Mouse (Mus musculus) heart, adult 2 months (tissue): ENCODE results near the gene Trim67.

ENCODE experiments used
- CTCF ChIP-seq: fragments of 200-600 bp; IDR thresholded peaks from 2 replicates; pipeline ENCODE4 v1.8.1; 2022; ENCODE audit warnings: antibody characterized with exemption, mild to moderate bottlenecking, moderate library complexity
- EP300 ChIP-seq: fragments of 200-500 bp; IDR thresholded peaks from 2 replicates; pipeline ENCODE4 v1.6.1; 2011; ENCODE audit warnings: low read depth, low read length, control low read depth; ENCODE audit not compliant: insufficient read depth

GRCm38 (mm10) chr8:124754792-124755190 lies 38.1 kb upstream of the Trim67 start:
- TF ChIP-seq CTCF (no peak), EP300 (no peak)
